Mouse (Mus musculus) embryo, embryonic 10 days (tissue): ENCODE measurements around the gene Slc25a31.

Experiments
- DNase-seq: peaks from one replicate; pipeline ENCODE4 v3.0.0-alpha.2; 2015; ENCODE audit warnings: low spot score

Slc25a31 gene

GRCm38 (mm10) chr3:40708655-40709054 lies at the start of gene Slc25a31:
TSS of gene Slc25a31 (plus strand) at chr3:40708855.
- DNase-seq: no peak

GRCm38 (mm10) chr3:40660231-40660630 lies 48.4 kb upstream of the Slc25a31 start:
- no peak for DNase-seq

- DNase-seq: no peak
Measured at GRCm38 (mm10) chr3:40666109-40666508, 42.5 kb upstream of the Slc25a31 start.

DNA sequence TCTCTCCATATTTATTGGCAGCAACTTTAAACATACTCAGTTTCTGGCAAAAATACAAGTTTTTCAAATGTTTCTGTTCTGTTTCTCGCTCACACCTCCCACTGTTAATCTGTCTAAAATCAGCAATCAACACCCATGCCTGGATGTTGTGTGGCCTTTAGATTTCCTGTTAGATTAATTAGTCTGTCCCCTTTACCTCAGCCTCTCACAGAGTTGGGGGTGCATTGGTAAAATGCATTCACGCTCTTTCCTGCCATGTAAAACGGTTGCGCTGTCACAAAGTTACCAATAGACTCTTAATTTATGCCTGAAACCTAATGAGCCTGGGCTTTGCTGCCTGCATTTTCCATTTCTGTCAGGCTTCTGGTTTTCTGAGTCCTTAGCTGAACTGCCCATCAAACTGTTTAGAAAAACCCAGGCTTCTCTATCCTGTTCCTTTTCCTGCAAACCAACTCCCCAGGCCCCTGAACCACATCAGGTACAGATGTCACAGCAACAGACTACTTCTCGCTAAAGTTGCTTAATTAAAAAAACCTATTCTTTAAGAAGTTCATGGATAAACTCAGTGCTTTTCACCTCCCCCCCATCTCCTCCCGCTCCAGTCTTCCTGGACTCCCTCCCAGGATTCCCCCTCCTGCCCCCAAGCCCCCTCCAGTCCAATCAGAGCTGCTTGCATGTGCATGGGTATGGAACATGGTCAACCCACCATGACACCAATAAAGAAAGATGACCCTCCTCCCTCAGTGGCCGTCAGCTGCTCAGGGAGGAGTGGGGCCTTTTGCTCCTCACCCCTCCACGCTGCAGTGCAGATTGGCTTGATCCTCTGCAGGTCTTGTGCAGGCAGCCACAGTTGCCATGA lies 41.6 kb upstream of the Slc25a31 start:
- no peak for DNase-seq

DNA sequence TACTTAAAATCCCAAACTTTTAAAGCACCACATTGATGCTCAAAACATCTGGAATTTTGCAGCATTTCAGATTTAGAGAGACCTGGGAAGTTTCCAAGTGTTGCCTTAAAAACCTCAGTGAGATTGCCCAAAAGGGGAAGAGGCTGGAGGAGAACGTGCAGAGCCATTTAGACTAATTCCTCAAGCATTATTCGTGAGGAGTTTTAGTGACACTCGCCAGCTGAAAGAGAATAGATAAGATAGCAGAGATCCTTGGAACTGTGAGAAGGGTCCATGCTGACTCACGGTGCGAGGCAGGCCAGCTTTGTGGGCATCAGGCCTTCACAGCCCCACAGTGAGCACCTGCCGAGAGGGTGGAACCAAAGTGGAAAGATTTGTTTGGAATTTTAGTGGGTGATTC lies 39.8 kb upstream of the Slc25a31 start:
- no peak for DNase-seq

GRCm38 (mm10) chr3:40669395-40669794 lies 39.3 kb upstream of the Slc25a31 start:
- no peak for DNase-seq

DNA sequence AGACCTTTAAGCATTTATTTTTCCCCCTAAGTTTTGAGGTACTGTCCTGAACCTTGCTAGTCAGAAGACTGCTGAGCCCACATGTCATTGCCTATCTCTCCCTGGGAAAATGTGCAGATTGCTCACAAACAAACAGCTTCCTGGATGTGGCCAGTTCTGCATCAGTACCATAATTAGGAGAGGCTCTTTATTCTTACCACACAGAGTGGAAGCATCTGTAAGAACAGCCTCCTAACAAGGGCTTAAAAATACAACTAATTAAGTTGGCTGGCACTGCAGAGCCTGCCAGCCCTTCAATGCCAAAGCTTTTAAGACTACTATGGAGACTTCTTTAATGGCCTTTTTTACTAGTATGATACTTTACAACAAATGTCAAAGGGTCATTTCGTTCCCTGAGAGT lies 35.1 kb upstream of the Slc25a31 start:
- no peak for DNase-seq

DNA sequence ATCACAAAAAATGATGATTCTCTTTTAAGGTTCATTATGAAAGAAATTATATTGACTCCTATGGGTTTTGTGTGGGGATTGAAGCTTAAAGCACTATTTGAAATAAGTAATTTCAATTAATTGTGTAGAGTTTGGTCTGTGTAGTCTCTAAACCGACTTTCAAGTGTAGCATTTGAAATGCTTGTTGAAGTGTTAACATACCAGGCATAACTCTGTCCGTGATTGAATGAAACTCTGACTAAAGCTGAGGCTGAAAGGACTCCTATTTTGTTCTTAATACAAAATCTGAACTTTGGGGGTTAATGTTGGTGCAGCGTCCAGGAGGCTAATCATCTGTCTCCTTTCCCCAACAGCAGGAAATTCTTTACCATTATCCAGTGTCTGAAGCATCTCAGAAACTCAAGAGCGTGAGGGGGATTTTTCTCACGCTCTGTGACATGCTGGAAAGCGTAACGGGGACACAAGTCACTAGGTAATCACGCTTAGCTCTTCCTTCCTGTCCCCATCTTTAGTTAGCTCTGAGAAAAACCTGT lies 33.7 kb upstream of the Slc25a31 start:
- DNase-seq: peak; percentile 47

DNA sequence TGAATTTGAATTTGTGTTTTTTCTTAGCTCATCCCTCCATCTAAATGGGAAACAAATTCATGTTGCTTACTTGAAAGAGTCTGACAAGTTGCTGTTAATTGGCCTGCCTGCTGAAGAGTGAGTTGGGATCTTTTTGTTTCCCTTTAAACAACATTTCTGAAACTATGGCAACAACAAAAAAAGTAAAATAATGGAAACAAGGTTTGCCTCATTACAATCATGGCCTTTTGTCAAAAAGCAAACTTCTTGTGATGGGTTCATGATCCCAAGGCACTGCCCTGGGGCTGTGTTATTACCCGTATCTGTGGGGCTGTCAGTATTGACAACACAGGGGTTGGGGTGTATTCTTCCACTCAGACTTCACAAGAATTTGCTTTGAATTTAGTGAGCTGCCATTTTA lies 29.8 kb upstream of the Slc25a31 start:
- DNase-seq: no peak

DNA sequence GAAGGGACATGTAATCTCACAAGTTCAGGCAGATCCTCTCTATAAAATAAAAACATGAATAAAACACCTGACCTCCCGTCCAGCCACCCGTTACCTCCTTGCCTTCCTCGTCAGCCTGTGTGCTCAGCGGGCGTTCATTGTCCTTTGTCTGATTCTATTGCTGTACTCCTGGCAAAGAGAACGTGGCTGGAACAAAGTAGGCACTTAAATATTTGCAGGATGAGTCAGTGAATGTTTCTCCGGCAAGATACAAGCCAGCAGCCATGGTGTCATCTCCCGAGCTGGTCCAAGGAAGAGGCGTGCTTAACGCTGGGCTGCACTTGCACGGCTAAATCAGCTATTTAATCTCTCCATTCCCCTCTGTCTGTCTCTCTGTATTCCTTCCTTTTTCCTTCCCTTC lies 26.3 kb upstream of the Slc25a31 start:
- no peak for DNase-seq

GRCm38 (mm10) chr3:40683171-40683570 lies 25.5 kb upstream of the Slc25a31 start:
- no peak for DNase-seq

GRCm38 (mm10) chr3:40685855-40686515 lies 22.7 kb upstream of the Slc25a31 start:
- peak; percentile 77 for DNase-seq

GRCm38 (mm10) chr3:40686836-40687235 lies 21.8 kb upstream of the Slc25a31 start:
- peak; percentile 80 for DNase-seq

DNA sequence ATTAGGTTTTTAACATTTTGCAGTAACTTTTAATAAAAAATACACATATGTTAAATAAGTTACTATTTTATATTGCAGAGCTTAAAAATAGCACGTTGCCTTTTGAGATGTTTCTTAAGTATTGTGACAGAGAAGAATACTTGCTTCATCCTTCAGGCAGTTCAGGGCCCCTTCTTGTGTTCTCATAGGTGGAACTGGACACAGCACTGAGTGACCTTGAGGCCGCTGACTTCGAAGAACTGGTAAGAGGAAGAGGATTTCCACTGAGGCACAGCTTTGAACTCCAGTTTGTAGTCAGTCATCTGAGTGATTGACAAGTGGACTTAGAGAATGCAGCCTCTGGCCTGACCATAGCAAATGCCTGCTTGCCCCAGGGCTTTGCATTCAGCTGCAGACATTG lies 21.1 kb upstream of the Slc25a31 start:
- DNase-seq: peak; percentile 36

GRCm38 (mm10) chr3:40691566-40691965 lies 17.1 kb upstream of the Slc25a31 start:
- DNase-seq: no peak

DNA sequence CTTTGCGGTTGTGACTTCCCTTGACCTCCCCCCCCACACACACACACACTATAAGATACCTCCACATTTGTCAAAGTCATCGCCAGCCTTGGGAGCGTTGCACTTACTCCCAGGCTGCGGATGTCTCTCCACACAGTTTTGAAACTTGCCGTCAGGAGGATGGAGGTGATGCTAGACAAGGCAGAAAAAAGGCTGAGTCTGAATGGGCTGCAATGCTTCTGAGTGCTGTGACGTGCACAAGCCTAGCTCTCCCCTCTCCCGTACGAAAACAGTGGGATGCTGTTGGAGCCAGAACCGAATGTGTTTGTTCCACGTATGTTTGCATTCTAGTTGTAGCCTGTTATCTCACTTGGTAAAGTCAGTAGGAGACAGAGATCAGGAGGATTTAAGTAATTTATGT lies 15.2 kb upstream of the Slc25a31 start:
- no peak for DNase-seq

GRCm38 (mm10) chr3:40693960-40694359 lies 14.7 kb upstream of the Slc25a31 start:
- DNase-seq: no peak

DNA sequence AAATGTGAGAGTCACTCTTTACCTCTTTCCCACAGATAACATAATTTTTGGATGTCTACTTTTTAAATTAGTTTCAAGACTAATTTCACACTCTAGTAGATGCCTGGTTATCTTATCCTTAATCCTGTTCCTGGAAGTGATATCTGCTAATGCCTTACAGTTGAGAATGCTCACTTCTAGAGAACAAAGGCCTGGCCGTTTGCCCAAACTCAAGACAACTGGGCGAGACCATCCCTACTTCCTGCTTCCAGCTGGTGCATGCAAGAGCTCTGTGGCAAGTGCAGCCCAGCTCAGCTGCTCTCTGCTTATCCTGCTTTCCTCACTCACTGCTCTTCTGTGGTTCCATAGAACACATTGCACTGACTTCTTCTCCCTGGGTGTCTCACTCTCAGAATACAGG lies 14.2 kb upstream of the Slc25a31 start:
- DNase-seq: no peak

DNA sequence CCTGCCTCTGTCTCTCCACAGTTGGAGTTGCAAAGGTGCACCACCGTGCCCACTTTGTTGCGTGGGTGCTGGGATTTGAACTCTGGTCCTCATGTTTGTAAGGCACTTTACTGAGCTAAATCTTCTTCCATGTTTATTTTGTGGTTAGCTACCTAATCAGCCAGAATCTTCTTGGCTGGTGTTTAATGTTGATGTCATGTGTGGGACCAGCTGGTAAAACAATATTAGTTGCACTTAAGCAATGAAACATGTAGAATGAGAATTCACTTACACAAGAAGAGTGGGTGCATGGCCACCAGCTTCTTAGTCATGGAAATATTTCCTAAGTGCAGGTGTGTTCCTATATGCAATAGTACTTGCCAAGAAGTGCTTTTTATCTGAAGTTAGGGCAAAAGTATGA lies 13.5 kb upstream of the Slc25a31 start:
- DNase-seq: no peak

GRCm38 (mm10) chr3:40698834-40699233 lies 9.8 kb upstream of the Slc25a31 start:
- DNase-seq: no peak

DNA sequence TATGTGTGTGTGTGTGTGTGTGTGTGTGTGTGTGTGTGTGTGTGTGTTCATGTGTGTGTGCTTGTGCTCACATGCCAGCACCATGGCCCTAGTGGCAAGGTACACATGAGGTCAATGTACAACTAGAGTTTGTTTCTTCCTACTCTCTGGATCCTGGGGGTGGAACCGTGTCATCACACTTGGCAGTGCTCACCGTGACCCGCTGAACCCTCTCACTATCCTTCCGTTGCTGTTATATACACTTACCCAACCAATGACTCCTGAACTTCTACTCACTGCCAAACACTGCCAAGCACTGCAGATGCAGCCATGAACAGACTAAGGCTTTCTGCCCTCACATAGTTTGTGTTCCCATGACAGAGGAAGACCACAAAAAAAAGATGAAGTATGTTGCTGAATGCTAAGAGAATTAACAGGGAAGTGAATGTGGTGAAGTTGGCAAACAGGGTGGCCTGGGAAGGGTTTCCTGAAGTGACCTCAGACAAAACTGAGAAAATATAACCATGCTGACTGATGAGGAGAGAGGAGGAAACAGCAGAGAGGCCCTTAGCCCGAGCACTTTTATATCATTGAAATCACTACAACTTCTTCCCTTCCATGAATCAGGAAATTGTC lies 3.7 kb upstream of the Slc25a31 start:
- no peak for DNase-seq

- DNase-seq: no peak
Measured at GRCm38 (mm10) chr3:40716056-40716455, 7.4 kb downstream of the Slc25a31 start.

- DNase-seq: no peak
Measured at GRCm38 (mm10) chr3:40719022-40719421, 10.4 kb downstream of the Slc25a31 start.
